Mouse (Mus musculus) midbrain, embryonic 14.5 days (tissue): ENCODE measurements around the gene Nptx2. TPM values are rescaled to one million over a fixed set of nuclear protein-coding genes. Genes with fewer than 3 reads are reported as not detected.

Experiments
- ATAC-seq: fragments of 200-750 bp; cut with Nextera tagmentation; 2 replicates; pipeline ENCODE4 v1.8.0; 2017; ENCODE audit warnings: moderate number of reproducible peaks, moderate library complexity; ENCODE audit not compliant: low FRiP score, low TSS enrichment
- DNase-seq: peaks from one replicate; pipeline ENCODE4 v3.0.0-alpha.2; 2015
- H3K27ac ChIP-seq: fragments of 300-500 bp; sonication (generic); replicated peaks from 2 replicates; pipeline ENCODE4 v1.5.1; 2014; ENCODE audit warnings: mild to moderate bottlenecking, low read depth, low read length, moderate library complexity
- H3K27me3 ChIP-seq: fragments of 300-500 bp; sonication (generic); 2 replicates; pipeline ENCODE4 v1.6.1; 2014; ENCODE audit warnings: low read length, control low read depth, mixed read lengths; ENCODE audit not compliant: control insufficient read depth, insufficient read depth
- H3K36me3 ChIP-seq: fragments of 300-500 bp; sonication (generic); 2 replicates; pipeline ENCODE4 v1.6.1; 2014; ENCODE audit warnings: low read length, control low read depth; ENCODE audit not compliant: control insufficient read depth, insufficient read depth
- H3K4me1 ChIP-seq: fragments of 300-500 bp; sonication (generic); 2 replicates; pipeline ENCODE4 v1.6.1; 2014; ENCODE audit warnings: mild to moderate bottlenecking, antibody characterized with exemption, low read length, control low read depth; ENCODE audit not compliant: control insufficient read depth, insufficient read depth
- H3K4me2 ChIP-seq: fragments of 300-500 bp; sonication (generic); 2 replicates; pipeline ENCODE4 v1.6.1; 2014; ENCODE audit warnings: mild to moderate bottlenecking, low read length, moderate library complexity
- H3K4me3 ChIP-seq: fragments of 300-500 bp; sonication (generic); replicated peaks from 2 replicates; pipeline ENCODE4 v1.5.1; 2014; ENCODE audit warnings: low read depth, low read length
- H3K9ac ChIP-seq: fragments of 300-500 bp; sonication (generic); replicated peaks from 2 replicates; pipeline ENCODE4 v1.6.1; 2014; ENCODE audit warnings: mild to moderate bottlenecking, low read length, moderate library complexity
- H3K9me3 ChIP-seq: fragments of 300-500 bp; sonication (generic); 2 replicates; pipeline ENCODE4 v1.6.1; 2016; ENCODE audit warnings: low read length, control low read depth, mixed read lengths; ENCODE audit not compliant: control insufficient read depth
- WGBS: fragments of 180-500 bp; shearing (Covaris S2); extraction: QIAGEN DNeasy Blood & Tissue Kit; methylation state at CpG from one replicate; pipeline ENCODE4 v1.1.7; 2014; 5-methylcytosine and 5-hydroxymethylcytosine counted together
- polyA plus RNA-seq: library from polyadenylated mRNA; unstranded; fragments of >200 nt; fragmentation: Nextera tagmentation; extraction: Ambion mirVana; gene quantifications from 2 replicates; pipeline ENCODE4 v1.2.1, GENCODE M21; 2014

Nptx2 gene
- polyA plus RNA-seq, 1 experiment from 2014 or later = 5.4 TPM

DNA sequence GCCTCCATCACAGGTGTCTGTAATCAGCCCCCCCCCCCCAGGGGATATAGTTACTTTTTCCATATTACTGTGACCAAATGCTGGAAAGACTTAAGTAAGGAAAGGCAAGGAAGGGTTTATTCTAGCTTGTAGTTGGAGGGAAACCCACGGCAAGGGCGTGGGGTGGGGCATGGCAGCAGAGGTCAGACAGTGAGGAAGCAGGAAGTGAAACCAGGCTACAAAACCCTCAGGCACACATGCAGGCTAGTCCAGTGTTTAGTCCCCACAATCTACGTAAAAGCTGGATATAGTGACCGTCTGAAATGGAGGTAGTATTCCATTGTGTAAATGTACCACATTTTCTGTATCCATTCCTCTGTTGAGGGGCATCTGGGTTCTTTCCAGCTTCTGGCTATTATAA, 30.5 kb upstream of the Nptx2 start:
- H3K27ac ChIP-seq = no peak overlapping the region
- DNase-seq (no peak), ATAC-seq (no peak)
- no peaks in the 10 kb centered on the region for H3K36me3 ChIP-seq
- no peaks in the 10 kb centered on the region for H3K9me3 ChIP-seq
- H3K4me2 ChIP-seq = no peak overlapping the region
- 91% methylated on average over 4 of the region's 4 CpGs for WGBS
- H3K27me3 ChIP-seq = no peaks in the 10 kb centered on the region
- H3K9ac ChIP-seq = no peak overlapping the region
- no peak overlapping the region for H3K4me3 ChIP-seq
- H3K4me1 ChIP-seq = no peaks in the 10 kb centered on the region; the same call in 1 of the 2 replicates

DNA sequence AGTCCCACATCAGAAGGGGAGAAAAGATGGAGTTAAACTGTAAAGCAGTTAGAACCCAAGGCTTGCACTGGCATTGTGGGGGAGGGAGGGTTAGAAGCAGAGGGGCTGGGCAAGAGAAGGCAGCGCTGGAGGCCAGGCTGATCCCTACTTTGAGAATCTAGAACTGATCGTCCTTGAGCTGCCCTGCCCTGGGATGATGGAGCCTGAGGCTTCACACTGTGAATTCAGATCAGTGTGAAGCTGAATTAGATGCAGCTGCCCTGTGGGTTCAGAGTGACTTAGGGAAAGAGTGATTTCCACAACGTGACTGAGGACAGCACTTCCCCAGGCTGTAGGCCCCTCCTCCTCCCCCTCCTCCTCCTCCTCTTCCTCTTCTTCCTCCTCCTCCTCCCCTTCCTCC, 25.6 kb upstream of the Nptx2 start:
- Histone ChIP-seq H3K9ac (no peak overlapping the region), H3K4me1 (no peaks in the 10 kb centered on the region; the same call in 1 of the 2 replicates), H3K4me2 (no peak overlapping the region), H3K4me3 (no peak overlapping the region), H3K36me3 (no peaks in the 10 kb centered on the region), H3K27ac (no peak overlapping the region), H3K27me3 (no peaks in the 10 kb centered on the region), H3K9me3 (no peaks in the 10 kb centered on the region)
- no peak for DNase-seq
- WGBS = 25% methylated on average over 3 of the region's 3 CpGs
- no peak for ATAC-seq

DNA sequence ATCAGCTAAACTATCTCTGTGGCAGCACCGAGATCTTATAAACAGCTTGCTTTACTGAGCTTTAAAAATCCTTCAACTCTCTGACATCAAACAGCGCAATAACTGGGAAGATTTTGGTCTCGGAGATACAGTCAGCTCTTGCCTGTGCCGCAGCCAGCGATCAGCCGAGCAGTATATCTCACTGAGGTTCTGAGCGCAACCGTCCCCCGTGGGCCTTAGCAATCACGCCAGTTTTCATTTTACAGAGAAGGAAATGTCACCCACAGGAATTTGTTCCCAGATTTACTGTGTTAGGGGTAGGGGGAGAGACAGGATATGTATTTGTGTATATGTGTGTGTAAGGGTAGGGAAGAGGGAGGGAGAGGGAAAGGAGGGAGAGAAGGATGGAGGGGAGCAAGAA, 20.9 kb upstream of the Nptx2 start:
- Histone ChIP-seq H3K4me2 (no peak overlapping the region), H3K9me3 (no peaks in the 10 kb centered on the region), H3K9ac (no peak overlapping the region), H3K4me1 (no peaks in the 10 kb centered on the region), H3K4me3 (no peak overlapping the region), H3K27me3 (no peaks in the 10 kb centered on the region), H3K27ac (no peak overlapping the region), H3K36me3 (no peaks in the 10 kb centered on the region)
- WGBS = 78% methylated on average over 10 of the region's 10 CpGs
- ATAC-seq = no peak
- no peak for DNase-seq

DNA sequence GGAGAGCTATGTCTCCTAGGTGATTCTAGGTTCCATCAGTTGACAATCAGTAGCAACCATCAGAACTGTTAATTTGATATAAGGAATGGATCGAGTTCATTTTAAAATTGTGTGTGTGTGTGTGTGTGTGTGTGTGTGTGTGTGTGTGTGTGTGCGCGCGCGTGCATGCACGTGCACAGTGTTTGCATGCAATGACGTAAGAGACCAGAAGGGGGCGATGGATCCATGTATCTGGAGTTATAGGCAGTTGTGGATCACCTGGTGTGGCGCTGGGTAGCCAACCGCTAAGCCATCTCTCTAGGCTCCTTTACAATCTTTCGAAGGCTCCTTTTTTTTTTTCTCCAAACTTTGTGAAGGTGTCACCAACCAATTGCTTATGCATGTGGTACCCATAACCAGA, 16.6 kb upstream of the Nptx2 start:
- H3K4me3 ChIP-seq = no peak overlapping the region
- H3K36me3 ChIP-seq = no peaks in the 10 kb centered on the region
- H3K9me3 ChIP-seq = no peaks in the 10 kb centered on the region
- ATAC-seq (no peak), DNase-seq (no peak)
- H3K4me2 ChIP-seq = no peak overlapping the region
- H3K4me1 ChIP-seq = no peaks in the 10 kb centered on the region
- no peaks in the 10 kb centered on the region for H3K27me3 ChIP-seq
- no peak overlapping the region for H3K27ac ChIP-seq
- H3K9ac ChIP-seq = no peak overlapping the region
- WGBS = 97% methylated on average over 11 of the region's 11 CpGs

DNA sequence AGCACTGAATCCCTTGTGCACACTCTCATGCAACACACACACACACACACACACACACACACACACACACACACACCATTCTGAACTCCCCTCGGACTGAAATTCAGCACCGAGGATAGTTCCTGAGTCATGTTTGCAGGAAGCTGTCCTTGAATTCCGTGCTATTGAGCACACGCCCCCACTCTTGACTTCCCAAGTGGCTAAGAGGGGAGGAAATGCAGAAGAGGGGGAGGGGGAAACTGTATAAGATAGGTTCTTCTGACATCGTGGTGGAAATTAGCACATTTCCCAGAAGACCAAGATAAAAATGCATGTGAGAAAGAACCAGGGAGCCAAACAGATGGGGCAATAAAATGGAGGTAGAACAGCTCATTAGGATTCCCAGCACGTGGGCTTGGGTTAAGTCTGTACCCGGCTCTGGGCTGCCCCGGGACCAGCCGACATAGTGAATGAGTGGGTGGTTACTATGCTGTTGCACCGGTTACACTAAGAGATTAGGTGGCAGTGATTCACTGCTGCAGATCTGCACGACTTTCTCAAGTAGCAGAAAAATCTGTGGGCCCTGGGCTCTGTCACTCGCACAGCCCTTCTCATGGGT, 2.9 kb upstream of the Nptx2 start:
- Histone ChIP-seq H3K4me2 (peak overlapping the region; percentile 37), H3K36me3 (no peaks in the 10 kb centered on the region), H3K27me3 (peaks cover 16% of the 10 kb centered on the region; the same call in 1 of the 2 replicates), H3K9ac (no peak overlapping the region), H3K9me3 (no peaks in the 10 kb centered on the region), H3K27ac (peak overlapping the region; percentile 61), H3K4me3 (no peak overlapping the region), H3K4me1 (peaks cover 21% of the 10 kb centered on the region)
- DNase-seq (peak; percentile 81), ATAC-seq (peak; percentile 53; the same call in 1 of the 2 replicates)
- 10% methylated on average over 12 of the region's 12 CpGs for WGBS

DNA sequence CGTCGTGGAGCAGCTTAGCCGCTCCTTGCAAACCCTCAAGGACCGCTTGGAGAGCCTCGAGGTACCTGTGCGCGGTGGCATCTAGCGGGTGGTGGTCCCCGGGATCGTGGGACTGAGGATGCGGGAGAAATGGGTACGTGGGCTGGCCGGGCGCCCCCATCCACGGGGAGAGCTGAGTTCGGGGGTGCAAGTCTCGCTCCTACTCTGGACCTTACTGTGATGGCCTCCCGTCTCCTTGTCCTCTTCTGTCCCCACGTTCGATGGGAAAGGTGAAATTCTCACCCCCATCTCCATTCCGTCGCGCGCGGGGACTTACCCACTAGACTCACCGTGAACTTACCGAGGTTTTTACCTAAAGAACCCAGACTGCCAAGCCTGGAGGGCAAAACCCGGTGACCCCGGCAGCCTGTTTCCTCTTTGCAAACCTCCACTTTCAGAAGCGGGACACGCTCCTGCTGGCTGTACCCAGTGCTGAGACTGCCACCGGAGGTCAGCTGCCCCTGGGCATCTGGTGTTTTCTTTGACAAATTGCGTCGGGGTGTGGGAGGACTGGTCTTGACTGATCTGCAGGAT, 807 bp downstream of the Nptx2 start:
- Histone ChIP-seq H3K4me3 (peak overlapping the region; percentile 42), H3K9me3 (no peaks in the 10 kb centered on the region), H3K9ac (peak overlapping the region; percentile 44; the same call in 1 of the 2 replicates), H3K4me1 (peaks cover 24% of the 10 kb centered on the region), H3K27ac (no peak overlapping the region), H3K4me2 (peak overlapping the region; percentile 64), H3K27me3 (peaks cover 22% of the 10 kb centered on the region; the same call in 1 of the 2 replicates), H3K36me3 (no peaks in the 10 kb centered on the region)
- WGBS = 3% methylated on average over 34 of the region's 34 CpGs
- no peak for ATAC-seq
- DNase-seq = peak; percentile 39

DNA sequence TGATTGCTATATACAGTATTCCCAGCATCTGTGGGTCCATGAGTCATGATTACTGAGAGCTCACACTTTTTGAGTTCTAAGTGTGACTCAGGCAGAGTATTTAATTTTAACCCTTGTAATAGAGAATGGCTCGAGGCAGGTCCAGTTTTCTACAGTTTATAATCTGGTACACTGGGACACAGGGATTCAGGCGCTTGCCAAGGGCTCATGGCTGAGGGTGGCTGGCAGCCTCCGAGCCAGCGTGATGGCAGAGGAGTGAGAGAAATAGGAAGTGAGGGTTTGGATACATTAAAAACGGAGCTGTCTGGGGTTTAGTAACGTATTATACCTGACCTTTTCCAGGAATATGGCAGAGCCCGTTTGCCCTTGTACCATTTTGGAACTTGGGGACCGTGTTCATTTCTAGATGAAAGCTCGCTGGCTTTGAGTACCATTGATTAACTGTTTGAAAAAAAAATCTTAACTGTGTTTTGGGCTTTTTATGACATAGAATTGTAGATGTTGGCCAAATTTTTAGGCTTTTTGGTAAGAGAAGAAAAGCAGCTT, 1.7 kb downstream of the Nptx2 start:
- Histone ChIP-seq H3K4me2 (peak overlapping the region; percentile 64), H3K4me3 (peak overlapping the region; percentile 42), H3K36me3 (no peaks in the 10 kb centered on the region), H3K9me3 (no peaks in the 10 kb centered on the region), H3K27me3 (peaks cover 22% of the 10 kb centered on the region; the same call in 1 of the 2 replicates), H3K9ac (peak overlapping the region; percentile 29; the same call in 1 of the 2 replicates), H3K27ac (no peak overlapping the region), H3K4me1 (peaks cover 24% of the 10 kb centered on the region)
- ATAC-seq (no peak), DNase-seq (peak; percentile 40)
- 9% methylated on average over 9 of the region's 9 CpGs for WGBS

DNA sequence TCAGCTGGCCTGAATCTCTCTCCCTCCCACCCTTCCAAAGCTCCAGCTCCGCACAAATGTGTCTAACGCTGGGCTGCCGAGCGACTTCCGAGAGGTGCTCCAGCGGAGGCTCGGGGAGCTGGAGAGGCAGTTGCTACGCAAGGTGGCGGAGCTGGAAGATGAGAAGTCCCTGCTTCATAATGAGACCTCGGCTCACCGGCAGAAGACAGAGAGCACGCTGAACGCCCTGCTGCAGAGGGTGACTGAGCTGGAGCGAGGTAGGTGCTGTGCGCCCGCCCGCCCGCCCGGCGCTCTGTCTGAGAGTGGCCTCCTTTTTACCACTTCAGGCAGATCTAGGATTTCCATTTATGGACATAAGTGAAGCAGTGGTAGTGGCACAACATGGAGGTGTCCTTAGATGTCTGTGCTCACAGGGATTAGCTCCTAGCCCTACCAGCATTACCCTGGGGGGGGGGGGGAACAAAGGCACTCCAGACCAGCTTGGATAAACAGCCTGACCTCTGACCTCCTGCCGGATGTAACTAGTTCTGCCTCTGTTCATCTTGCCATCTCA, 2.5 kb downstream of the Nptx2 start:
- Histone ChIP-seq H3K27me3 (peaks cover 22% of the 10 kb centered on the region; the same call in 1 of the 2 replicates), H3K9ac (peak overlapping the region; percentile 49; the same call in 1 of the 2 replicates), H3K4me3 (peak overlapping the region; percentile 42), H3K4me1 (peaks cover 18% of the 10 kb centered on the region), H3K9me3 (no peaks in the 10 kb centered on the region), H3K27ac (0 out of 2 replicates have a peak overlapping the region, but pooled peaks have one; percentile 45), H3K4me2 (peak overlapping the region; percentile 64), H3K36me3 (no peaks in the 10 kb centered on the region)
- WGBS = 1% methylated on average over 21 of the region's 21 CpGs
- ATAC-seq = no peak
- DNase-seq = peak; percentile 77
